Mouse (Mus musculus) brown adipose tissue, adult 24 weeks (tissue): ENCODE data around the gene Prc1. TPM values are rescaled to one million over a fixed set of nuclear protein-coding genes. Genes with fewer than 3 reads are reported as not detected.

Experiments used
- H3K27ac ChIP-seq: fragments of 200-500 bp; replicated peaks from 2 replicates; pipeline ENCODE4 v1.5.1; 2012; ENCODE audit warnings: low read depth, mild to moderate bottlenecking, low read length
- H3K4me1 ChIP-seq: fragments of 200-500 bp; 2 replicates; pipeline ENCODE4 v1.6.1; 2012; ENCODE audit warnings: low read length, mixed read lengths; ENCODE audit not compliant: control insufficient read depth, insufficient read depth, insufficient read length
- H3K4me3 ChIP-seq: fragments of 200-500 bp; 2 replicates; pipeline ENCODE4 v1.5.1; 2012; ENCODE audit warnings: low read depth, mild to moderate bottlenecking, low read length, moderate library complexity; ENCODE audit not compliant: insufficient read depth
- polyA plus RNA-seq: library from polyadenylated mRNA; stranded (reverse); fragments of >200 nt; gene quantifications from 2 replicates; pipeline ENCODE4 v1.2.4, GENCODE M21; 2012; ENCODE audit not compliant: missing spikeins, insufficient read depth, insufficient read length

Gene Prc1
- polyA plus RNA-seq, 1 experiment = 1.3 TPM

- Histone ChIP-seq H3K4me3 (no peak overlapping the region), H3K27ac (no peak overlapping the region), H3K4me1 (peaks cover 3% of the 10 kb centered on the region; the same call in 1 of the 2 replicates)
Observed at GRCm38 (mm10) chr7:80365759-80366158, 71.5 kb downstream of the Prc1 start.

Other genes with a start within 250 kb of the Prc1 start
- 310 and 421 TPM in 2 replicates for gene Idh2, start 179.1 kb upstream of the Prc1 start, polyA plus RNA-seq
- 13.1 and 15.1 TPM in 2 replicates for gene Sema4b, start 107.6 kb upstream of the Prc1 start, polyA plus RNA-seq
- gene Cib1, start 61.6 kb upstream of the Prc1 start, polyA plus RNA-seq = 56.7 and 63.4 TPM in 2 replicates
- 0.71 and 2.9 TPM in 2 replicates for gene Gdpgp1, start 61.6 kb upstream of the Prc1 start, polyA plus RNA-seq
- not detected in 2 replicates for gene Ttll13, start 48.1 kb upstream of the Prc1 start, polyA plus RNA-seq
- gene Ngrn, start 33.2 kb upstream of the Prc1 start, polyA plus RNA-seq = 26.1 and 27.5 TPM in 2 replicates
- 4.1 and 6.4 TPM in 2 replicates for gene Vps33b, start 24.8 kb upstream of the Prc1 start, polyA plus RNA-seq
- gene Rccd1, start 30.0 kb downstream of the Prc1 start, polyA plus RNA-seq = 3.7 and 7.2 TPM in 2 replicates
- gene Unc45a, start 46.6 kb downstream of the Prc1 start, polyA plus RNA-seq = 12.8 and 19.7 TPM in 2 replicates
- 35.2 and 35.6 TPM in 2 replicates for gene Hddc3, start 48.7 kb downstream of the Prc1 start, polyA plus RNA-seq
- 56.3 and 65.8 TPM in 2 replicates for gene Man2a2, start 76.9 kb downstream of the Prc1 start, polyA plus RNA-seq
- 5.6 and 5.8 TPM in 2 replicates for gene Fes, start 93.5 kb downstream of the Prc1 start, polyA plus RNA-seq
- 46.7 and 50.2 TPM in 2 replicates for gene Furin, start 111.0 kb downstream of the Prc1 start, polyA plus RNA-seq
- 1.2 and 2.1 TPM in 2 replicates for gene Blm, start 240.7 kb downstream of the Prc1 start, polyA plus RNA-seq